Mouse (Mus musculus) midbrain, embryonic 15.5 days (tissue): ENCODE measurements around the gene Strap. TPM values are rescaled to one million over a fixed set of nuclear protein-coding genes. Genes with fewer than 3 reads are reported as not detected.
"Not testable (repeated sequence)": the region's sequence is repeated elsewhere in the genome, so short reads cannot be mapped to it uniquely, and the experiment has no call there.

Experiments used
- ATAC-seq: fragments of 200-750 bp; cut with Nextera tagmentation; replicated peaks from 2 replicates; pipeline ENCODE4 v1.8.0; 2017; ENCODE audit warnings: moderate TSS enrichment
- H3K27ac ChIP-seq: fragments of 300-500 bp; sonication (generic); 2 replicates; pipeline ENCODE4 v1.5.1; 2015; ENCODE audit warnings: mild to moderate bottlenecking, inconsistent platforms
- H3K27me3 ChIP-seq: fragments of 300-500 bp; sonication (generic); replicated peaks from 2 replicates; pipeline ENCODE4 v1.6.1; 2015; ENCODE audit warnings: inconsistent platforms
- H3K36me3 ChIP-seq: fragments of 300-500 bp; sonication (generic); replicated peaks from 2 replicates; pipeline ENCODE4 v1.6.1; 2015; ENCODE audit warnings: inconsistent platforms
- H3K4me1 ChIP-seq: fragments of 300-500 bp; sonication (generic); 2 replicates; pipeline ENCODE4 v1.6.1; 2015; ENCODE audit warnings: inconsistent platforms
- H3K4me2 ChIP-seq: fragments of 300-500 bp; sonication (generic); 2 replicates; pipeline ENCODE4 v1.6.1; 2015; ENCODE audit warnings: inconsistent platforms, mild to moderate bottlenecking, moderate library complexity
- H3K4me3 ChIP-seq: fragments of 300-500 bp; sonication (generic); 2 replicates; pipeline ENCODE4 v1.5.1; 2015; ENCODE audit warnings: mild to moderate bottlenecking, inconsistent platforms
- H3K9ac ChIP-seq: fragments of 300-500 bp; sonication (generic); 2 replicates; pipeline ENCODE4 v1.6.1; 2015; ENCODE audit warnings: mild to moderate bottlenecking, inconsistent platforms
- H3K9me3 ChIP-seq: fragments of 300-500 bp; sonication (generic); 2 replicates; pipeline ENCODE4 v1.6.1; 2016; ENCODE audit warnings: inconsistent platforms
- WGBS: fragments of 180-500 bp; shearing (Covaris S2); methylation state at CpG from one replicate; pipeline ENCODE4 v1.1.7; 2015; ENCODE audit warnings: mixed read lengths; 5-methylcytosine and 5-hydroxymethylcytosine counted together
- polyA plus RNA-seq: library from polyadenylated mRNA; unstranded; fragments of >200 nt; fragmentation: Nextera tagmentation; extraction: Ambion mirVana; gene quantifications from 2 replicates; pipeline ENCODE4 v1.2.1, GENCODE M21; 2015

Strap gene
- polyA plus RNA-seq, 1 experiment from 2014 or later: 152 TPM

GRCm38 (mm10) chr6:137704300-137704939 is 30.5 kb upstream of the Strap start:
- no peaks in the 10 kb centered on the region for H3K4me1 ChIP-seq
- ATAC-seq: no peak
- H3K4me3 ChIP-seq: no peak overlapping the region
- WGBS: 83% methylated on average over 25 of the region's 25 CpGs
- H3K9me3 ChIP-seq: no peaks in the 10 kb centered on the region
- H3K4me2 ChIP-seq: no peak overlapping the region
- H3K36me3 ChIP-seq: no peaks in the 10 kb centered on the region
- no peak overlapping the region for H3K9ac ChIP-seq
- no peaks in the 10 kb centered on the region for H3K27me3 ChIP-seq
- no peak overlapping the region for H3K27ac ChIP-seq

GRCm38 (mm10) chr6:137706209-137706608 is 28.7 kb upstream of the Strap start:
- Histone ChIP-seq H3K27me3 (no peaks in the 10 kb centered on the region), H3K9ac (no peak overlapping the region), H3K4me2 (no peak overlapping the region), H3K4me3 (no peak overlapping the region), H3K4me1 (no peaks in the 10 kb centered on the region), H3K36me3 (no peaks in the 10 kb centered on the region), H3K27ac (no peak overlapping the region), H3K9me3 (no peaks in the 10 kb centered on the region)
- 92% methylated on average over 10 of the region's 10 CpGs for WGBS
- ATAC-seq: no peak

GRCm38 (mm10) chr6:137708726-137709405 is 26.0 kb upstream of the Strap start:
- not testable (repeated sequence) for H3K9ac ChIP-seq, H3K27me3 ChIP-seq, H3K4me1 ChIP-seq, ATAC-seq, H3K27ac ChIP-seq, H3K9me3 ChIP-seq, H3K4me2 ChIP-seq, H3K4me3 ChIP-seq, H3K36me3 ChIP-seq
- 88% methylated on average over 13 of the region's 13 CpGs for WGBS

GRCm38 (mm10) chr6:137710179-137711037 is 24.5 kb upstream of the Strap start:
- 77% methylated on average over 14 of the region's 14 CpGs for WGBS

GRCm38 (mm10) chr6:137712654-137713309 is 22.1 kb upstream of the Strap start:
- Histone ChIP-seq H3K27me3 (no peaks in the 10 kb centered on the region), H3K4me3 (no peak overlapping the region), H3K4me2 (no peak overlapping the region), H3K4me1 (peaks cover 5% of the 10 kb centered on the region), H3K27ac (peak overlapping the region; percentile 0; the same call in 1 of the 2 replicates), H3K9ac (no peak overlapping the region), H3K36me3 (no peaks in the 10 kb centered on the region), H3K9me3 (no peaks in the 10 kb centered on the region)
- WGBS: 17% methylated on average over 7 of the region's 7 CpGs
- 0 out of 2 replicates have a peak, but pooled peaks have one; percentile 17 for ATAC-seq

More at GRCm38 (mm10) chr6:137710179-137711037, 24.5 kb upstream of the Strap start:
- H3K9ac ChIP-seq: no peak overlapping the region
- H3K9me3 ChIP-seq: no peaks in the 10 kb centered on the region
- no peak for ATAC-seq
- H3K27me3 ChIP-seq: no peaks in the 10 kb centered on the region
- no peak overlapping the region for H3K4me2 ChIP-seq
- peaks cover 5% of the 10 kb centered on the region for H3K4me1 ChIP-seq
- no peaks in the 10 kb centered on the region for H3K36me3 ChIP-seq
- no peak overlapping the region for H3K27ac ChIP-seq
- H3K4me3 ChIP-seq: no peak overlapping the region

- no peak overlapping the region for H3K9ac ChIP-seq
- no peak overlapping the region for H3K4me2 ChIP-seq
- no peaks in the 10 kb centered on the region for H3K27me3 ChIP-seq
- WGBS: 45% methylated on average over 3 of the region's 3 CpGs
- H3K27ac ChIP-seq: peak overlapping the region; percentile 0; the same call in 1 of the 2 replicates
- H3K4me1 ChIP-seq: peaks cover 5% of the 10 kb centered on the region
- H3K9me3 ChIP-seq: no peaks in the 10 kb centered on the region
- no peaks in the 10 kb centered on the region for H3K36me3 ChIP-seq
- H3K4me3 ChIP-seq: no peak overlapping the region
- ATAC-seq: 0 out of 2 replicates have a peak, but pooled peaks have one; percentile 27
Measured at GRCm38 (mm10) chr6:137713310-137713664, 21.6 kb upstream of the Strap start.

GRCm38 (mm10) chr6:137716802-137717201 is 18.1 kb upstream of the Strap start:
- Histone ChIP-seq H3K9ac (no peak overlapping the region), H3K4me3 (no peak overlapping the region), H3K27me3 (no peaks in the 10 kb centered on the region), H3K4me1 (peaks cover 5% of the 10 kb centered on the region), H3K36me3 (no peaks in the 10 kb centered on the region), H3K27ac (no peak overlapping the region), H3K9me3 (no peaks in the 10 kb centered on the region), H3K4me2 (no peak overlapping the region)
- 65% methylated on average over 5 of the region's 5 CpGs for WGBS
- no peak for ATAC-seq

- ATAC-seq: no peak
- Histone ChIP-seq H3K4me3 (no peak overlapping the region), H3K9ac (no peak overlapping the region), H3K36me3 (no peaks in the 10 kb centered on the region), H3K27me3 (peaks cover 6% of the 10 kb centered on the region; the same call in 1 of the 2 replicates), H3K4me1 (no peaks in the 10 kb centered on the region), H3K4me2 (no peak overlapping the region), H3K27ac (no peak overlapping the region), H3K9me3 (no peaks in the 10 kb centered on the region)
- 91% methylated on average over 15 of the region's 15 CpGs for WGBS
Measured at GRCm38 (mm10) chr6:137722220-137722931, 12.5 kb upstream of the Strap start.

GRCm38 (mm10) chr6:137723898-137724297 is 11.0 kb upstream of the Strap start:
- WGBS: 2% methylated on average over 4 of the region's 4 CpGs
- Histone ChIP-seq H3K9ac (no peak overlapping the region), H3K27me3 (peaks cover 6% of the 10 kb centered on the region; the same call in 1 of the 2 replicates), H3K4me2 (no peak overlapping the region), H3K4me1 (no peaks in the 10 kb centered on the region), H3K9me3 (no peaks in the 10 kb centered on the region), H3K27ac (no peak overlapping the region), H3K36me3 (no peaks in the 10 kb centered on the region), H3K4me3 (no peak overlapping the region)
- ATAC-seq: no peak

DNA sequence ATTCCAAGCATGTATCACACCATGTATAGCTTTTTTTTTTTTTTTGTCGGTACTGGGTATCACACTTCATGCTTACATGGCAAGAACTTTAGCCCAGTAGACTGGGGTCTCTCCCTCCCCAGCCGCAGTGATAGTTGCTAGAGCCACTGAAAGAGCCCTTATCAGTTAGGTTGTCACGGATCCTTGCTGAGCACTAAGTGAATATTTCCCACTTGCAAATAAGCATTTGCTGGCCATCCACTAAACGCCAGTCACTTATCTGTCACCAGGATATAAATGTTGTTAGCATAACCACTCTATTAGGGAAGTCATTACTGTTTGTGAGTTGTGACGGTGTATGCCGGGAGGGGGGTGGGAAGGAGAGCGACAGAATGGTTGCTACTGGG is 425 bp upstream of the Strap start:
- 9% methylated on average over 7 of the region's 7 CpGs for WGBS
- Histone ChIP-seq H3K4me1 (peaks cover 18% of the 10 kb centered on the region), H3K27me3 (no peaks in the 10 kb centered on the region; the same call in 1 of the 2 replicates), H3K9me3 (no peaks in the 10 kb centered on the region), H3K36me3 (no peaks in the 10 kb centered on the region; the same call in 1 of the 2 replicates), H3K27ac (peak overlapping the region; percentile 84), H3K4me3 (peak overlapping the region; percentile 86), H3K9ac (peak overlapping the region; percentile 53), H3K4me2 (peak overlapping the region; percentile 72)
- peak; percentile 50 for ATAC-seq

- 9% methylated on average over 17 of the region's 17 CpGs for WGBS
Measured at GRCm38 (mm10) chr6:137735671-137736238, 877 bp downstream of the Strap start.

More at GRCm38 (mm10) chr6:137735671-137736238, 877 bp downstream of the Strap start:
- Histone ChIP-seq H3K36me3 (peaks cover 9% of the 10 kb centered on the region; the same call in 1 of the 2 replicates), H3K9ac (peak overlapping the region; percentile 74), H3K27ac (peak overlapping the region; percentile 84), H3K4me3 (peak overlapping the region; percentile 86), H3K27me3 (no peaks in the 10 kb centered on the region; the same call in 1 of the 2 replicates), H3K4me2 (peak overlapping the region; percentile 63), H3K9me3 (no peaks in the 10 kb centered on the region), H3K4me1 (peaks cover 18% of the 10 kb centered on the region)
- ATAC-seq: no peak
